Mouse (Mus musculus) cerebellum, adult 2 months (tissue): ENCODE data around the gene Mreg. TPM values are rescaled to one million over a fixed set of nuclear protein-coding genes. Genes with fewer than 3 reads are reported as not detected.
A peak's percentile ranks its signal among the peaks of the same experiment; 100 is the strongest.

Source experiments
- DNase-seq, 2 experiments: peaks; one replicate each; pipeline ENCODE4 v3.0.0; 2021
- H3K27ac ChIP-seq: fragments of 200-500 bp; 2 replicates; pipeline ENCODE4 v1.5.1; 2012; ENCODE audit warnings: low read length, control low read depth, inconsistent platforms; ENCODE audit not compliant: insufficient read depth
- H3K27me3 ChIP-seq: fragments of 200-500 bp; 2 replicates; pipeline ENCODE4 v1.6.1; 2012; ENCODE audit warnings: inconsistent platforms, mild to moderate bottlenecking, low read length, moderate library complexity; ENCODE audit not compliant: control insufficient read depth, insufficient read depth
- H3K4me1 ChIP-seq: fragments of 200-500 bp; 2 replicates; pipeline ENCODE4 v1.6.1; 2011; ENCODE audit warnings: low read length; ENCODE audit not compliant: control insufficient read depth, insufficient read depth
- H3K4me3 ChIP-seq: fragments of 200-500 bp; replicated peaks from 2 replicates; pipeline ENCODE3; 2011; ENCODE audit warnings: mild to moderate bottlenecking, low read depth, low read length, control low read depth; ENCODE audit not compliant: insufficient read depth
- CTCF ChIP-seq: fragments of 200-500 bp; IDR thresholded peaks from 2 replicates; pipeline ENCODE4 v1.5.1; 2011; ENCODE audit warnings: low read depth, mild to moderate bottlenecking, control low read depth, low read length, moderate library complexity, borderline replicate concordance; ENCODE audit not compliant: insufficient read depth
- POLR2A ChIP-seq: fragments of 200-500 bp; IDR thresholded peaks from 2 replicates; pipeline ENCODE4 v1.6.1; 2011; ENCODE audit warnings: low read length, control low read depth, borderline replicate concordance; ENCODE audit not compliant: insufficient read depth
- WGBS: fragments of 180-500 bp; shearing (Covaris S2); methylation state at CpG from one replicate; pipeline ENCODE4 v1.1.7; 2018; 5-methylcytosine and 5-hydroxymethylcytosine counted together
- polyA plus RNA-seq: library from polyadenylated mRNA; depleted of rRNA; stranded (reverse); fragments of >200 nt; gene quantifications from 2 replicates; pipeline ENCODE4 v1.2.3, GENCODE M21; 2012

Gene Mreg
- polyA plus RNA-seq, 1 experiment: 25.8 TPM

- Histone ChIP-seq H3K4me1 (peaks cover 15% of the 10 kb centered on the region), H3K27ac (no peak overlapping the region), H3K4me3 (no peak overlapping the region), H3K27me3 (no peaks in the 10 kb centered on the region)
- no peak for TF ChIP-seq CTCF
- TF ChIP-seq POLR2A: no peak
- DNase-seq: peak; percentile 41 to 48
- 11% methylated on average over 13 of the region's 13 CpGs for WGBS
Observed at GRCm38 (mm10) chr1:72182930-72183499, 29.1 kb downstream of the Mreg start.

- no peak overlapping the region for H3K4me3 ChIP-seq
- no peaks in the 10 kb centered on the region for H3K27me3 ChIP-seq
- WGBS: 80% methylated on average over 7 of the region's 7 CpGs
- no peak for DNase-seq
- H3K4me1 ChIP-seq: peaks cover 15% of the 10 kb centered on the region
- TF ChIP-seq POLR2A: no peak
- no peak for TF ChIP-seq CTCF
- H3K27ac ChIP-seq: no peak overlapping the region
Observed at GRCm38 (mm10) chr1:72179947-72180346, 32.2 kb downstream of the Mreg start.

GRCm38 (mm10) chr1:72176239-72176638 is 35.9 kb downstream of the Mreg start:
- no peak for TF ChIP-seq POLR2A
- no peak for TF ChIP-seq CTCF
- Histone ChIP-seq H3K4me1 (peaks cover 10% of the 10 kb centered on the region), H3K4me3 (no peak overlapping the region), H3K27ac (no peak overlapping the region), H3K27me3 (no peaks in the 10 kb centered on the region)
- WGBS: 57% methylated on average over 6 of the region's 6 CpGs
- no peak for DNase-seq

- no peak overlapping the region for H3K27ac ChIP-seq
- H3K4me1 ChIP-seq: peaks cover 23% of the 10 kb centered on the region
- 66% methylated on average over 7 of the region's 7 CpGs for WGBS
- H3K27me3 ChIP-seq: no peaks in the 10 kb centered on the region
- no peak for DNase-seq
- H3K4me3 ChIP-seq: no peak overlapping the region
- TF ChIP-seq CTCF (no peak), POLR2A (no peak)
Observed at GRCm38 (mm10) chr1:72174183-72174582, 37.9 kb downstream of the Mreg start.

- 92% methylated on average over 8 of the region's 8 CpGs for WGBS
- no peak for TF ChIP-seq CTCF
- TF ChIP-seq POLR2A: no peak
- Histone ChIP-seq H3K4me1 (peaks cover 20% of the 10 kb centered on the region), H3K27me3 (no peaks in the 10 kb centered on the region), H3K27ac (no peak overlapping the region), H3K4me3 (no peak overlapping the region)
- no peak for DNase-seq
Observed at GRCm38 (mm10) chr1:72173402-72174051, 38.6 kb downstream of the Mreg start.

- H3K27me3 ChIP-seq: no peaks in the 10 kb centered on the region
- no peak for TF ChIP-seq POLR2A
- no peak for TF ChIP-seq CTCF
- WGBS: 93% methylated on average over 8 of the region's 8 CpGs
- H3K4me3 ChIP-seq: no peak overlapping the region
- H3K4me1 ChIP-seq: peaks cover 18% of the 10 kb centered on the region
- DNase-seq: no peak
- no peak overlapping the region for H3K27ac ChIP-seq
Observed at GRCm38 (mm10) chr1:72172788-72173187, 39.3 kb downstream of the Mreg start.

- no peaks in the 10 kb centered on the region for H3K27me3 ChIP-seq
- peak; percentile 44 for DNase-seq
- TF ChIP-seq CTCF (no peak), POLR2A (no peak)
- no peak overlapping the region for H3K4me3 ChIP-seq
- no peak overlapping the region for H3K27ac ChIP-seq
- WGBS: 31% methylated on average over 13 of the region's 13 CpGs
- H3K4me1 ChIP-seq: peaks cover 18% of the 10 kb centered on the region
Observed at GRCm38 (mm10) chr1:72171001-72171860, 40.9 kb downstream of the Mreg start.
